Mouse (Mus musculus): Measurements from ENCODE around the gene Gm21969.

DNA sequence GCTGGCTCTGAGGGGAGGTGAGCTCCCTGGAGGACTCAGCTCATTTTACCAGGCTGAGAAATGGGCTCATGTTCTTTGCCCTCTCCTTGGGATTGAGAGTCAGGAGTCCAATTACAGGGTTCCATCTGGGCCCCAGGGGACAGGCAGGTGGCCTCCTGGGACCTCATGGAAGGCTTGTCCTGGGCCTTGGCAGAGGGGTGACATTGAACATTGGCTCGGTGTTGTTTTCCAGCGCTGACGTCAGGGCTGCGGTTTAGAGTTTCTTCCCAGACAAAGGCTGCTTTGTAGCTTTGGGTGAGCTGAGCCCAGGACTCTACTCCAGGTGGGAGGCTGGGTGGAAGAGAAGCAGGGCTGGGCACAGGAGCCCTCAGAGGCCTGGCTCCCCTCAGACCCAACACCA is 15.2 kb upstream of the Gm21969 start:
- TF ChIP-seq POLR2A (IDR thresholded peaks at IDR 0.05; ENCODE audit: borderline replicate concordance, low read depth, low read length) (no peak), CTCF (IDR thresholded peaks at IDR 0.05; ENCODE audit: low read depth, low read length) (no peak)

Measured in bone marrow macrophage, adult 2 months (primary cell).